Mouse (Mus musculus) embryonic facial prominence, embryonic 10.5 days (tissue): ENCODE measurements around the gene Cldn5. TPM values are rescaled to one million over a fixed set of nuclear protein-coding genes. Genes with fewer than 3 reads are reported as not detected.

Source experiments
- polyA plus RNA-seq: library from polyadenylated mRNA; unstranded; fragments of >200 nt; fragmentation: Nextera tagmentation; extraction: Ambion mirVana; gene quantifications from 2 replicates; pipeline ENCODE4 v1.2.1, GENCODE M21; 2016

Cldn5 gene
- polyA plus RNA-seq, 1 experiment from 2014 or later = 20.0 TPM

Other genes starting within 250 kb of the Cldn5 start
- 8.1 and 9.5 TPM in 2 replicates for gene Tbx1, start 186.2 kb upstream of the Cldn5 start, polyA plus RNA-seq
- gene Gp1bb, start 154.4 kb upstream of the Cldn5 start, polyA plus RNA-seq = 2.6 and 3.5 TPM in 2 replicates
- 3.2 and 3.6 TPM in 2 replicates for gene Gm49601, start 150.4 kb upstream of the Cldn5 start, polyA plus RNA-seq
- 30.2 and 32.2 TPM in 2 replicates for gene Sept5, start 146.9 kb upstream of the Cldn5 start, polyA plus RNA-seq
- 103 and 107 TPM in 2 replicates for gene Ufd1, start 34.9 kb downstream of the Cldn5 start, polyA plus RNA-seq
- gene Cdc45, start 35.1 kb downstream of the Cldn5 start, polyA plus RNA-seq = 73.8 and 77.3 TPM in 2 replicates
- 32.6 and 34.9 TPM in 2 replicates for gene 2510002D24Rik, start 59.7 kb downstream of the Cldn5 start, polyA plus RNA-seq
- not detected in 2 replicates for gene Gm28539, start 59.7 kb downstream of the Cldn5 start, polyA plus RNA-seq
- gene Mrpl40, start 100.0 kb downstream of the Cldn5 start, polyA plus RNA-seq = 122 and 128 TPM in 2 replicates
- gene Hira, start 100.2 kb downstream of the Cldn5 start, polyA plus RNA-seq = 22.8 and 25.8 TPM in 2 replicates